Comparison of ENCODE assay signal across 12 mouse cellular contexts in the genomic region with DNA sequence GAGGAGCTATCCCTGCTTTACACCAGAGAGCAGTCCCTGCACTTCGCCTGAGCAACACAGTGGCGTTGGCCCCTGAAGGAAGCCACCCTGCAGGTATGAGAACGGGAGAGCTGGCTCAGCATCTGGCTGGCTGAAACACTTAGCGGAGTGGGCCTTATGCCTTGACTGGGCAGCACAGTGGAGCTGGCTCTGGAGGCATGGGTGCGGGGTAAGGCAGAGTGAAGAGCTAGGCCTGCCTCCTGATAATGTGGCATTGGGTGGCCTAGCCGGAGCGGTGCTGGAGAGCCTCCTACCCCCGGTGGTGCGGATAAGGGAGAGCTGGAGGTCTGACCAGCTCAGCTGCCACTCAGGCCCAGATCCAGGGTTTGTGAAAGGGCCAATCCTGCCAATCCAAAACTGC.
"Had no signal": no experiment of that assay in that cellular context is flagged by ENCODE, and none has a peak within 500 bp of the region (broad histone marks: within the 10 kb centered on the region; RNA-seq: fewer than 3 reads in every experiment).

No protein-coding gene starts in this region.

- H3K9ac ChIP-seq: kidney, embryonic 15.5 days; limb, embryonic 13.5 days; liver, embryonic 14.5 days; neural tube, embryonic 12.5 days had no signal

- DNase-seq: kidney, postnatal 14 days; left cerebral cortex, postnatal 4 days; lung, adult 2 months; lung, postnatal 36 days; thymus, adult 18-20 months; thymus, postnatal 14 days had no signal

- H3K4me2 ChIP-seq: kidney, embryonic 15.5 days; limb, embryonic 13.5 days; midbrain, embryonic 11.5 days; neural tube, embryonic 12.5 days had no signal

- H3K4me3 ChIP-seq: kidney, embryonic 15.5 days; limb, embryonic 13.5 days; neural tube, embryonic 12.5 days had no signal

- H3K9me3 ChIP-seq: kidney, embryonic 15.5 days; limb, embryonic 13.5 days; neural tube, embryonic 12.5 days had no signal

- ATAC-seq: lung, postnatal 0 days had no signal

- H3K27ac ChIP-seq: kidney, embryonic 15.5 days; limb, embryonic 13.5 days; liver, embryonic 14.5 days; neural tube, embryonic 12.5 days had no signal

- H3K36me3 ChIP-seq: kidney, embryonic 15.5 days; limb, embryonic 13.5 days; neural tube, embryonic 12.5 days had no signal

- H3K4me1 ChIP-seq: kidney, embryonic 15.5 days; limb, embryonic 13.5 days; neural tube, embryonic 12.5 days had no signal

- H3K27me3 ChIP-seq: kidney, embryonic 15.5 days; limb, embryonic 13.5 days; neural tube, embryonic 12.5 days had no signal
